Mouse (Mus musculus) lung, embryonic 14.5 days (tissue): ENCODE measurements at regions not wholly inside any gene's neighbourhood (a gene's known extent, or its start where the extent isn't known, plus 50 kb on each side); places are given as distances from the start of the nearest gene placed in this dataset.

ENCODE experiments used
- ATAC-seq: fragments of 200-750 bp; cut with Nextera tagmentation; 2 replicates; pipeline ENCODE4 v1.8.0; 2017; ENCODE audit warnings: mild to moderate bottlenecking, moderate TSS enrichment, moderate library complexity; ENCODE audit not compliant: insufficient read depth
- DNase-seq: peaks from one replicate; pipeline ENCODE4 v3.0.0-alpha.2; 2015
- H3K27ac ChIP-seq: fragments of 300-500 bp; sonication (generic); 2 replicates; pipeline ENCODE4 v1.5.1; 2014; ENCODE audit warnings: low read depth, mild to moderate bottlenecking, moderate library complexity
- H3K27me3 ChIP-seq: fragments of 300-500 bp; sonication (generic); 2 replicates; pipeline ENCODE4 v1.6.1; 2014; ENCODE audit warnings: low read length, control low read depth; ENCODE audit not compliant: insufficient read depth
- H3K36me3 ChIP-seq: fragments of 300-500 bp; sonication (generic); 2 replicates; pipeline ENCODE4 v1.6.1; 2014; ENCODE audit warnings: control low read depth; ENCODE audit not compliant: insufficient read depth
- H3K4me1 ChIP-seq: fragments of 300-500 bp; sonication (generic); 2 replicates; pipeline ENCODE4 v1.6.1; 2014; ENCODE audit warnings: antibody characterized with exemption, control low read depth; ENCODE audit not compliant: insufficient read depth
- H3K4me2 ChIP-seq: fragments of 300-500 bp; sonication (generic); 2 replicates; pipeline ENCODE4 v1.6.1; 2014; ENCODE audit warnings: mild to moderate bottlenecking
- H3K4me3 ChIP-seq: fragments of 300-500 bp; sonication (generic); 2 replicates; pipeline ENCODE4 v1.5.1; 2014; ENCODE audit warnings: low read depth, low read length
- H3K9ac ChIP-seq: fragments of 300-500 bp; sonication (generic); 2 replicates; pipeline ENCODE4 v1.6.1; 2014
- H3K9me3 ChIP-seq: fragments of 300-500 bp; sonication (generic); 2 replicates; pipeline ENCODE4 v1.6.1; 2016; ENCODE audit warnings: low read depth, low read length, control low read depth
- CTCF ChIP-seq: IDR thresholded peaks from 2 replicates; pipeline ENCODE4 v1.5.1; 2016; ENCODE audit warnings: antibody characterized with exemption, low read depth
- WGBS: fragments of 180-500 bp; shearing (Covaris S2); extraction: QIAGEN DNeasy Blood & Tissue Kit; methylation state at CpG from one replicate; pipeline ENCODE4 v1.1.7; 2014; 5-methylcytosine and 5-hydroxymethylcytosine counted together

- WGBS: 46% methylated on average over 2 of the region's 2 CpGs
- TF ChIP-seq CTCF: no peak
- Histone ChIP-seq H3K9me3 (no peaks in the 10 kb centered on the region), H3K4me2 (no peak overlapping the region), H3K4me1 (no peaks in the 10 kb centered on the region), H3K4me3 (no peak overlapping the region), H3K27me3 (no peaks in the 10 kb centered on the region), H3K27ac (no peak overlapping the region), H3K36me3 (no peaks in the 10 kb centered on the region), H3K9ac (no peak overlapping the region)
- ATAC-seq (no peak; the same call in 1 of the 2 replicates), DNase-seq (no peak)
Measured at GRCm38 (mm10) chr3:131857442-131857841, 227.7 kb upstream of the Dkk2 start.

GRCm38 (mm10) chr3:131859083-131859482 is 226.0 kb upstream of the Dkk2 start:
- Histone ChIP-seq H3K4me1 (no peaks in the 10 kb centered on the region), H3K4me3 (no peak overlapping the region), H3K36me3 (no peaks in the 10 kb centered on the region), H3K4me2 (no peak overlapping the region), H3K9ac (no peak overlapping the region), H3K9me3 (no peaks in the 10 kb centered on the region), H3K27ac (no peak overlapping the region), H3K27me3 (no peaks in the 10 kb centered on the region)
- no peak for DNase-seq
- peak; percentile 38; the same call in 1 of the 2 replicates for ATAC-seq
- WGBS: 32% methylated on average over 12 of the region's 12 CpGs
- no peak for TF ChIP-seq CTCF

- no peak for TF ChIP-seq CTCF
- H3K27me3 ChIP-seq: no peaks in the 10 kb centered on the region
- no peak overlapping the region for H3K27ac ChIP-seq
- H3K4me2 ChIP-seq: no peak overlapping the region
- H3K9me3 ChIP-seq: no peaks in the 10 kb centered on the region
- H3K9ac ChIP-seq: no peak overlapping the region
- H3K36me3 ChIP-seq: no peaks in the 10 kb centered on the region
- DNase-seq: no peak
- H3K4me1 ChIP-seq: no peaks in the 10 kb centered on the region
- H3K4me3 ChIP-seq: no peak overlapping the region
- no peak for ATAC-seq
- WGBS: 48% methylated on average over 5 of the region's 5 CpGs
Measured at GRCm38 (mm10) chr3:131865106-131865505, 220.0 kb upstream of the Dkk2 start.

GRCm38 (mm10) chr3:131867266-131867665 is 217.8 kb upstream of the Dkk2 start:
- Histone ChIP-seq H3K36me3 (no peaks in the 10 kb centered on the region), H3K9me3 (no peaks in the 10 kb centered on the region), H3K27me3 (no peaks in the 10 kb centered on the region), H3K27ac (no peak overlapping the region), H3K4me3 (no peak overlapping the region), H3K4me1 (no peaks in the 10 kb centered on the region), H3K9ac (no peak overlapping the region), H3K4me2 (no peak overlapping the region)
- TF ChIP-seq CTCF: no peak
- WGBS: 92% methylated on average over 3 of the region's 3 CpGs
- ATAC-seq: no peak
- no peak for DNase-seq

- no peak for DNase-seq
- no peaks in the 10 kb centered on the region for H3K4me1 ChIP-seq
- 62% methylated on average over 11 of the region's 11 CpGs for WGBS
- no peaks in the 10 kb centered on the region for H3K36me3 ChIP-seq
- H3K4me3 ChIP-seq: no peak overlapping the region
- ATAC-seq: no peak
- no peaks in the 10 kb centered on the region for H3K27me3 ChIP-seq
- no peak overlapping the region for H3K27ac ChIP-seq
- H3K9ac ChIP-seq: no peak overlapping the region
- H3K9me3 ChIP-seq: no peaks in the 10 kb centered on the region
- no peak for TF ChIP-seq CTCF
- no peak overlapping the region for H3K4me2 ChIP-seq
Measured at GRCm38 (mm10) chr3:131868219-131868964, 216.7 kb upstream of the Dkk2 start.

- ATAC-seq: no peak
- TF ChIP-seq CTCF: no peak
- no peak for DNase-seq
- Histone ChIP-seq H3K4me3 (no peak overlapping the region), H3K9me3 (no peaks in the 10 kb centered on the region), H3K27ac (no peak overlapping the region), H3K4me2 (no peak overlapping the region), H3K27me3 (no peaks in the 10 kb centered on the region), H3K4me1 (no peaks in the 10 kb centered on the region), H3K36me3 (no peaks in the 10 kb centered on the region), H3K9ac (no peak overlapping the region)
- 54% methylated on average over 4 of the region's 4 CpGs for WGBS
Measured at GRCm38 (mm10) chr3:131869306-131869705, 215.8 kb upstream of the Dkk2 start.

GRCm38 (mm10) chr3:131882667-131883066 is 202.4 kb upstream of the Dkk2 start:
- H3K4me1 ChIP-seq: no peaks in the 10 kb centered on the region
- no peak for TF ChIP-seq CTCF
- no peak overlapping the region for H3K27ac ChIP-seq
- no peak for DNase-seq
- H3K9me3 ChIP-seq: peaks cover 3% of the 10 kb centered on the region; the same call in 1 of the 2 replicates
- ATAC-seq: no peak
- no peak overlapping the region for H3K4me2 ChIP-seq
- no peak overlapping the region for H3K9ac ChIP-seq
- no peaks in the 10 kb centered on the region for H3K36me3 ChIP-seq
- no peaks in the 10 kb centered on the region for H3K27me3 ChIP-seq
- no peak overlapping the region for H3K4me3 ChIP-seq
